Mouse (Mus musculus) embryonic facial prominence, embryonic 13.5 days (tissue): ENCODE results near the gene Cdk12. TPM values are rescaled to one million over a fixed set of nuclear protein-coding genes. Genes with fewer than 3 reads are reported as not detected.

Experiments used
- ATAC-seq: fragments of 200-750 bp; cut with Nextera tagmentation; 2 replicates; pipeline ENCODE4 v1.8.0; 2017; ENCODE audit warnings: low read depth; ENCODE audit not compliant: insufficient number of reproducible peaks, insufficient read depth, low FRiP score, low TSS enrichment
- H3K27ac ChIP-seq: fragments of 300-500 bp; sonication (generic); 2 replicates; pipeline ENCODE4 v1.5.1; 2015; ENCODE audit warnings: moderate library complexity, mild to moderate bottlenecking, inconsistent platforms
- H3K27me3 ChIP-seq: fragments of 300-500 bp; sonication (generic); 2 replicates; pipeline ENCODE4 v1.6.1; 2015; ENCODE audit warnings: mild to moderate bottlenecking, inconsistent platforms
- H3K36me3 ChIP-seq: fragments of 300-500 bp; sonication (generic); 2 replicates; pipeline ENCODE4 v1.6.1; 2015; ENCODE audit warnings: mild to moderate bottlenecking, inconsistent platforms
- H3K4me1 ChIP-seq: fragments of 300-500 bp; sonication (generic); 2 replicates; pipeline ENCODE4 v1.6.1; 2015; ENCODE audit warnings: inconsistent platforms
- H3K4me2 ChIP-seq: fragments of 300-500 bp; sonication (generic); 2 replicates; pipeline ENCODE4 v1.6.1; 2015; ENCODE audit warnings: moderate library complexity, mild to moderate bottlenecking, inconsistent platforms
- H3K4me3 ChIP-seq: fragments of 300-500 bp; sonication (generic); 2 replicates; pipeline ENCODE4 v1.5.1; 2015; ENCODE audit warnings: mild to moderate bottlenecking, inconsistent platforms
- H3K9ac ChIP-seq: fragments of 300-500 bp; sonication (generic); 2 replicates; pipeline ENCODE4 v1.6.1; 2015; ENCODE audit warnings: mild to moderate bottlenecking, inconsistent platforms
- H3K9me3 ChIP-seq: fragments of 300-500 bp; sonication (generic); 2 replicates; pipeline ENCODE4 v1.6.1; 2016; ENCODE audit warnings: inconsistent platforms
- WGBS: fragments of 180-500 bp; shearing (Covaris S2); methylation state at CpG from one replicate; pipeline ENCODE4 v1.1.7; 2015; ENCODE audit warnings: mixed read lengths; 5-methylcytosine and 5-hydroxymethylcytosine counted together
- microRNA-seq: library from miRNA; unstranded; fragments of <30 nt; microRNA quantifications from one replicate; pipeline ENCODE4, GENCODE M21; 2016
- polyA plus RNA-seq: library from polyadenylated mRNA; unstranded; fragments of >200 nt; fragmentation: Nextera tagmentation; extraction: Ambion mirVana; gene quantifications from 2 replicates; pipeline ENCODE4 v1.2.1, GENCODE M21; 2015

Gene Cdk12
- polyA plus RNA-seq, 1 experiment from 2014 or later: 14.3 TPM

DNA sequence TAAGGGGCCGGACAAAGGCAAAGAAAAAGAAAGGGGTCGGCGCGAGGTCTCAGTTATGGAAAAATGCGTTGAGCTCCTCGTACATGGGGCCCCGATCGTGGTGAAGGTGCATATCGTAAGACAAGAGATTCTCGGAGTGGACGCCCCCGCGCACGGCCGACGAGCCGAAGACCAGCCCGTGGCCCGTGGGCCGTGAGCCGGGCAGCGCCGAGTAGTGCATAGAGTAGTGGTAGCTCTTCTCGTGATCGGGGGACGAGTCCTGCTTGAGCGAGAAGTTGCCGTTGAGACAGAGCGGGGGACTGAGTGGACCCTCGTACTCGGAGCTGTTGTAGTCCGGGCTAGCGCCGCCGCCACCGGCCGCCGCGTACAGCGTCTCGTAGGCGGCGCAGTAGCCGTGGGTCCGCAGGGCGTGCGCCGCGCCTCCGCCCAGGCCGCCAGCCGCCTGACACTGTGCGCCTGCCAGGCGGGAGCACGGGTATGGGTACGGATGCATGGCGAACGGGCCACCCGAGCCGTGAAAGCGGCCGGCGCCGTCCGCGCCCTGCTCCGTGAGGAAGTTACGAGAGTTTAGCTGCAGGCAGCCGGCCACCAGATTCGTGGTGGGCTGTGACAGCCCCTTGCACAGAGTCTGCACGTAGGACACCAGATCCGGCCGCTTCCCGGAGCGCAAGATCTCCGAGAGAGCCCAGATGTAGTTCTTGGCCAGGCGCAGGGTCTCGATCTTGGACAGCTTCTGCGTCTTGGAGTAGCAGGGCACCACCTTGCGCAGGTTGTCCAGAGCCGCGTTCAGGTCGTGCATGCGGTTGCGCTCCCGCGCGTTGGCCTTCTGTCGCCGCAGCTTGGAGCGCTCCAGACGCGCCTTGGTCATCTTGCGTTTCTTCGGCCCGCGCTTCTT, 124.5 kb downstream of the Cdk12 start:
- ATAC-seq: no peak
- WGBS: under 1% methylated on average over 97 of the region's 97 CpGs

GRCm38 (mm10) chr11:98328031-98328370, 125.1 kb downstream of the Cdk12 start:
- no peak overlapping the region for H3K9ac ChIP-seq
- no peak for ATAC-seq
- peak overlapping the region; percentile 30 for H3K4me3 ChIP-seq
- H3K27ac ChIP-seq: no peak overlapping the region
- peak overlapping the region; percentile 47 for H3K4me2 ChIP-seq
- no peaks in the 10 kb centered on the region for H3K36me3 ChIP-seq
- no peaks in the 10 kb centered on the region for H3K9me3 ChIP-seq
- under 1% methylated on average over 35 of the region's 35 CpGs for WGBS
- peaks cover 100% of the 10 kb centered on the region for H3K27me3 ChIP-seq
- peaks cover 24% of the 10 kb centered on the region for H3K4me1 ChIP-seq

More for the DNA sequence above, 124.5 kb downstream of the Cdk12 start:
- Histone ChIP-seq H3K27me3 (peaks cover 100% of the 10 kb centered on the region), H3K9ac (no peak overlapping the region), H3K4me2 (peak overlapping the region; percentile 47), H3K9me3 (no peaks in the 10 kb centered on the region), H3K4me3 (peak overlapping the region; percentile 30), H3K36me3 (no peaks in the 10 kb centered on the region), H3K4me1 (peaks cover 24% of the 10 kb centered on the region), H3K27ac (no peak overlapping the region)

Small RNA genes lying within 50 kb of the gene (microRNA-seq; reads per million reads assigned to microRNA genes)
- gene Gm27399 (not detected), gene Mir5119 (not detected)

Other genes starting within 250 kb of the Cdk12 start
- gene Plxdc1, start 216.6 kb upstream of the Cdk12 start, polyA plus RNA-seq: 0.18 and 0.34 TPM in 2 replicates
- gene Arl5c, start 206.9 kb upstream of the Cdk12 start, polyA plus RNA-seq: 9.6 and 14.7 TPM in 2 replicates
- 16.6 and 17.3 TPM in 2 replicates for gene Cacnb1, start 180.0 kb upstream of the Cdk12 start, polyA plus RNA-seq
- gene Rpl19, start 176.3 kb upstream of the Cdk12 start, polyA plus RNA-seq: 983 and 1,161 TPM in 2 replicates
- 0.30 and 0.65 TPM in 2 replicates for gene Stac2, start 149.6 kb upstream of the Cdk12 start, polyA plus RNA-seq
- gene Fbxl20, start 52.7 kb upstream of the Cdk12 start, polyA plus RNA-seq: 22.5 and 28.8 TPM in 2 replicates
- 78.3 and 78.4 TPM in 2 replicates for gene Med1, start 9.8 kb upstream of the Cdk12 start, polyA plus RNA-seq
- 0.17 and 0.48 TPM in 2 replicates for gene Neurod2, start 126.6 kb downstream of the Cdk12 start, polyA plus RNA-seq
- gene Ppp1r1b, start 145.3 kb downstream of the Cdk12 start, polyA plus RNA-seq: 1.2 and 2.0 TPM in 2 replicates
- gene Stard3, start 155.3 kb downstream of the Cdk12 start, polyA plus RNA-seq: 38.3 and 42.3 TPM in 2 replicates
- gene Tcap, start 180.8 kb downstream of the Cdk12 start, polyA plus RNA-seq: 0.89 and 1.1 TPM in 2 replicates
- 0.45 and 1.3 TPM in 2 replicates for gene Pnmt, start 183.4 kb downstream of the Cdk12 start, polyA plus RNA-seq
- gene Pgap3, start 197.4 kb downstream of the Cdk12 start, polyA plus RNA-seq: 10.9 and 11.3 TPM in 2 replicates
- gene Erbb2, start 209.4 kb downstream of the Cdk12 start, polyA plus RNA-seq: 49.6 and 51.1 TPM in 2 replicates
- gene Mien1, start 235.9 kb downstream of the Cdk12 start, polyA plus RNA-seq: 78.0 and 90.7 TPM in 2 replicates
- gene Grb7, start 243.3 kb downstream of the Cdk12 start, polyA plus RNA-seq: 12.4 and 12.5 TPM in 2 replicates